Mouse (Mus musculus) lung, postnatal 10 days (tissue): Measurements from ENCODE around the gene Wbp2.
"Not testable (repeated sequence)": the region's sequence is repeated elsewhere in the genome, so short reads cannot be mapped to it uniquely, and the experiment has no call there.

Experiments
- DNase-seq: peaks from one replicate; pipeline ENCODE4 v3.0.0; 2021

The Wbp2 gene

DNA sequence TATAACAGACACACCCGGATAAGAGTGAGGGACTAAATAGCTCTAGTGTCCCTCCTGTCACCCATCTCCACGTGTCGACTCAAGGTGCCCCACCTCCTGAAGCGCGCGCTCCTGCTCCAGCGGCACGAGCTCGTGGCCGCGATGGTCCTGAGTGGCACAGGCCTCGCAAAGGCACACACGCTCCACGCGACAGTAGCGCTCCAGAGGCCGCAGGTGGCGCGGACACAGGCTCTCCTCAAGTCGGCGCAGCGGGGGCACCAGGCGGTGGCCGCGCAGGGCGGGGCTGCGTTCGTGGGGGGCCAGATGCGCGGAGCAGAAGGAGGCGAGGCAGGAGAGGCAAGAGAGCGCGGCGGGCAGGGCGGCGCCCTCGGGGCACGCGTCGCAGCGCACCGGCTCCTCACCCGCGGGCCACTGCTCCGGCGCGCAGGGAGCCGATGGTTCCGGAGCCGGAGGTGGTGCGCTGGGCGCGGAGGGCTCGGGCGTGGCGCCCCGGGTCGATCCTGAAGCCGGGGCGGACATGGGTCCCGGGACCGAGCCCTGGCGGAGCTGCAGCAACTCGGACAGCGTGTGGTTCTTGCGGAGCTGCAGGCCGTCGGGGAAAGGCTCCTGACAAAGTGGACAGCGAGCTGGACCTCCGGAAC lies 22.8 kb upstream of the Wbp2 start:
- DNase-seq = peak; percentile 56

DNA sequence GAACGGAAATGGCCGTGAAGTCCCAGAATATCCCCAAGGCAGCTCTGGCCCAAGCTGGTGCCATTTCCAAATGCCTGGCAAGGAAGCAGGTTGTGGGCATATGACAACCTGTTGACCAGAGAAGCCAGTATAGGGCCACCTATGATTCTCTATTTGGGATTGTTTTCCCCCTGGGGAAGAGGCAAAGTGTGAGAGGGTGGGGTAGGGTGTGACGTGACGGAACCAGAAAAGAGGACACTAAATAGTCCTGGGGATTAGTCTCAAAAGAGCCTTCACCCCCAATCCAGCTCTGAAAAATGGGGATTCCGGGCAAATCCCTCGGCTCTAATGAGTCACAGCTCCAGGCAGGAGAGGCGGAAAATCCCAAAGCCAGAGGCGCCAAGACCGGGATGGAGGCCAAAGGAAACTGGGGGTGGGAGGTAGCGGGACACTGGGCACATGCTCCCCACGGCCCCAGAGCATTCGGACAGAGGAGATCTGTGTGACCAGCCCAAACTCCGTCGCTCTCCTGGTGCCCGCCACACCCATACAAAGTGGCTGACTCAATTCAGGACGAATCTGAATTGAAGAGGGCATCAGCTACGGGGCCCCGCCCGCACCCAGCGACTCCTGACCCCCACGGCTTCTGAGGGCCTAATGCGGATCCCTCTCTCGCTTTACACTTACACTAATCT lies 21.8 kb upstream of the Wbp2 start:
- peak; percentile 82 for DNase-seq

DNA sequence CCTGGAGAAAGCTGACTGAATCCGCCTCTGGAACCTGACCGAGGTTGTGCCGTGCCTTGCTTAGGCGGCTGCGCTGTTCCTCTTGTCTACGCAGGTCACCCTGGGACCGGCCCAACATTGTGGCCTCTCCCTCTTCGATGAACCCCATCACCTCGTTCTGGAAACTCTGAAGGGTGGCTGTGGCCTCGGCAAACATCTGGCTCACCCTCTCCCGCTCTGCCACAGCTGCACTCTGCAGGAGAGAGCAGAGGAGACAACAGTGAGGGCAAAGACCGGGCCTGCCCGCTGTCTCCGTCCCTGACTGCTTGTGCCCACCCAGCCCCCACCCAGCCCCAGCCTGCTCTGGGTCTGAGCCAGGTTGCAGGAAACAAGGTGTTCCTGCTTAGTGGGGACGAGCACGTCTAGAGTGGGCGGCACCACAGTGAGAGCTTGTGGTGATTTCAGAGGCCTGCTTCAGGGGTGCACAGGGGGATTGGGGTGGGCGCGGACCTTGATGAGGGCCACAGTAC lies 21.0 kb upstream of the Wbp2 start:
- DNase-seq = no peak

GRCm38 (mm10) chr11:116106963-116107776 lies 20.4 kb upstream of the Wbp2 start:
- DNase-seq = peak; percentile 44

DNA sequence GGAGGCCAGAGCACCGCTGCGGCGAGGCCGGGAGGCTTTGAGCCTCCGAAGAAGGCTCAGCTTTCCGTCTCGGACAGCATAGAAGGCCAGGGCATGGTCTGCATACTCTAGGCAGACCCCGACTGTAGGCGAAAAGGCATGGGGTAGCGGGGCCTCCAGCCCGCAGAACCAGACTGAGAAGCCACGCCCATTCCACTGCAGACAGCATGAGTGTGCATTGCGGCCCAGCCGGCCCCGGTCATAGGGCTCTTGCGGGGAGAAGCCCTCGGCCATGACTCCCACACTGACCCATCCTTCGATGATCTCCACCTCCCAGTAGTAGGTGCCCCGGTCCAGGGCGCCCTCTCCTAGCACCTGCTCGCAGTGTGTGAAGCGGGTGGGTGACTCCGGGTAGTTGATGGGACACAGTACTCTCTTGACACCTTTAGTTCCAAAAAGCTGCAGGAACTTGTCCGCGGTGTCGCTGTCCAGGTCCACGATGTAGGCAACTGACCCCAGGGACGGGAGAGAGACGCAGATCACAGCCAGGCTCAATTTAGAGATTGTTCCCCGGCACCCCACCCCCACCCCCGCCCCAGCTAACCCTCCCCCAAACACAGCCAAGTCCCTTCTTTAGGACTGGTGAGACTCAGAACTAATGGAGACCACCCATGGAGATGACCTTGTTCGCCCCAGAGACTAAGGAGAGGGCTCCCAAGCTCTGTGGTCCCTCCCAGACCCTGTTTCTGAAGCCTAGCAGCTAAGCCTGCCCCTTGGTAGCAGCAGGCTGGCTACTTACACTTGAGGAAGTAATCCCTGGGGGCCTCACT lies 19.6 kb upstream of the Wbp2 start:
- no peak for DNase-seq

DNA sequence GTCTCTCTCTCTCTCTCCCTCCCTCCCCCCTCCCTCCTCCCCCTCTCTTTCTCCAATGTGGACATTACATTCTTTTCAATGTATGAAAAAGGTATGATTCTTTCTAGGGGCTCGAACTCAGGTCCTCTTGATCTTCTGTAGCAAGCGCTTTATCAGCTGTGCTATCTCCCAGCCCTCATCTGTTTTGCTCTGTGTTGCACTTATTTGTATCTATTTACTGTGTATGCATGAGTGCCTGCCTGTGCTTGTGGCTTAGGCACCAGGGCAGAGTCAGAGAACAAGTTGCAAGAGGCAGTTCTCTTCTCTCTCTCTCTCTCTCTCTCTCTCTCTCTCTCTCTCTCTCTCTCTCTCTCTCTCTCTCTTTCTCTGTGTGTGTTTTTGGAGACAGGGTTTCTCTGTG lies 18.3 kb upstream of the Wbp2 start:
- DNase-seq = no peak

DNA sequence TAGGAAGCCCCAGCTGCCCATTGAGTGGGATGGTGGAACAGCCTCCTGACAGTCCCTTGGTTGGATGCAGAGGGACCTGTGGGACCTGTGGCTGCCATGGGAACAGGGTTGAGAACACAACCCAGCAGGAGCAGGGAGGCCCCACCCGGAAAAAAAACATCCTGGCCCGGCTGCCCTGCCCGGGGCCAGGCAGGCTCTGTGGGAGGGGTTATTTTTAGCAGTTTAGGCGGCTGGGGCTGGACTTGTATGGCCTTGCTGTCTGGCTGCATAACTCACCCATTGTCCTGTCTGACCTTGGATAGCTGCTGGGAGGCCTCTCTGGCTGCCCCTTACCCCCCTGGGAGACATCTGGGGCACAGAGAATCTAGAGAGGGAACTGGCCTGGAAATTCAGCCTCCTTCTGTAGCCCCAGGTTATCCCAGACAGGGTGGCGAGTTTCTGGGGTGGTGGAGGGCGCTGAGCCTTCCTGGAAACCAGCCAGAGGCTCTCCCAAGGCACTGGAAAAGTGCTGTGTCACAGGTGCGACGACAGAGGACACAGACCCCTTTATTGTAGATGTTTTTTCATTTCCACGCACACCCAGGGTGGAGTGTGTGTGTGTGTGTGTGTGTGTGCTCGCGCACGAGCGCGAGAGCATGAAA lies 17.3 kb upstream of the Wbp2 start:
- peak; percentile 75 for DNase-seq

DNA sequence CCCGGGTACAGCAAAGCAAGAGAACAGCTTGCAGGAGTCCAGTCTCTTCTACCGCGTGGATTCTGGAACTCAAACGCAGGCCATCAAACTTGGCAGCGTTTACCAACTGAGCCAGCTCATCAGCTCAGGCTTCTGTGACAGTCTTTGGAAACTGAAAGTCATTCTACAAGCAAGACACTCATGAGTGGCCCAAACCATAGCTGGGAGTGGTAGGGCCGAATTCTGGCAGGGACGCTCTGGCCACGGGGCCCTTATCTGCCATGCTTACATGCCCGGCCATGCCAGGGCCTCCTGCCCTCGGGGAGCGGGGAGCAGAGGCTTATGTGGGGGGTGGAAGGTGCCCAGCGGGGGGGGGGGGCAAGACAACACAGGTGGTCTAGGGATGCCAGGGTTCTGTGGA lies 16.8 kb upstream of the Wbp2 start:
- DNase-seq = peak; percentile 50

GRCm38 (mm10) chr11:116102472-116102871 lies 15.7 kb upstream of the Wbp2 start:
- DNase-seq = peak; percentile 27

DNA sequence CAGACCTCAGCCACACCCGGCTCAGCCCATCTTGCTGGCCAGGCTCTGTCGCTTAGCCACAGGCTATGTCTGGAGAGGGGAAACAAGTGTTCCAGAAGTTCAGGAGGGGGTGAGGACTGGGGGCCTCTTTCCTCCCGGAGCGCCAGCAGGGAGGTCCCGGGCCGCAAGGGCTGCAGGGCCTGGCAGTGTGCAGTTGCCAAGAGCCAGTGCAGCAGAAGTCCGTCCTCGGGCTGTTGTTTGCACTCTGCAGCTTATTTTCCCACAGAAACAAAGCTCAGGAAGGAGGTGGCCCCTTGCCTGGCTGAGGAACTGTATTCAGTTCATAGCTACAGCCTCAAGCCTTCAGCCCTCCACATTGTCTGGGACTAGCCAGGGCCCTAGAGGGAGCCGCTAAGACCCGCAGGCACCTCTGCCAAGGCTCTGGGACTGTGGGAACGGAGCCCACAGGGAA lies 15.2 kb upstream of the Wbp2 start:
- DNase-seq = peak; percentile 66

GRCm38 (mm10) chr11:116100839-116101238 lies 14.0 kb upstream of the Wbp2 start:
- no peak for DNase-seq

DNA sequence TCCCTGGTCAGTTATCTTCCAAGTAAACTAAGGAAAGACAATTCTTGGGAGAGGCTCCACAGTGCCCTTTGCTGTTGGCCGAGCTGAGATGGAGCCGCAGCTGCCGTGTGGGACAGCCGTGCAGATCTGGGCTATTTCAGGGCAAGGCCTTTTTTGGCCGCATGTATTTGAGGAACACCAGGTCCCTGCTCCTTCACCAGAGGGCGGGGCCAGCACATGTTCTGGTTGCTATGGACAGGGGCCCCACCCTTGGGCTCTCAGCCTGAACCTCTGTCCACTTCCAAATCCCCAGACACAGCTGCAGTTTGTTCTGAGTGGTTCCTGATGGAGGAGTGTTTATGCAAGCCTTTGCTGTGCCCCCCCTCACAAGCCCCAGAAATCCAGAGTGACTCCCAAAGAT lies 13.6 kb upstream of the Wbp2 start:
- DNase-seq = peak; percentile 78

GRCm38 (mm10) chr11:116099462-116099861 lies 12.7 kb upstream of the Wbp2 start:
- DNase-seq = no peak

DNA sequence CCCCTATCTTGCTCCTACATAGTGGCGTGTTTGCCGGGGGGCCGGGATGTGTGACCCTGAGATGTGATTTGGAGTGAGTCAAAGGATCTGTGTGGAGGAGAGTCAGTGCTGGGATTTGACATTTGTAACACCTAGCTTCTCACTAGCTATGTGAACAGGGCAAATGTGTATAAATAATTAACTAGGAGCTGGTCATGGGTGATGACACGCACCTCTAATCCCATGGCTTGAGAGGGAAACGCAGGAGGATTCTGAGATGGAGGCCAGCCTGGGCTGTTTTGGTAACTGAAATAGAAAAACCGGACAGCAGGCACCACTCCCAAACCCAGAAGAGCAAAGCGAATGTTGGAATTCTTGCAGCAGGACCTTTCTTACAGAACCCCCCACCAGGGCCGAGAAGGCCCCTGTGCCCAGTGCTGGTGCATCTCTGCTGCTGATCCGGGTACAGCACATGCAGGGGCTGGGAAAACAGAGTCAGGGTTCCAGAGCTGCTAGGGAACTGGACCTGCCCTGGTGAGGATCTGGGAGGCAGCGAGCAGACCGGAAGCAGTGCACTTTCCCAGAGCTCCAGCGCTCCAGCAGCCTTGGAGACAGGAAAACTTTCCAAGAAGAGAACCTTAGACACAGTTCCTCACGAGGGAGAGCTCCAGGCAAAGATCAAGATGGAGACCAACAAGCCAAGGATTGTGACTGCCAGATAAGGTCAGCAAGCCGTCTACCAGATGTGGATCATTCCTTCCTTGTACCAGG lies 12.1 kb upstream of the Wbp2 start:
- DNase-seq = no peak

DNA sequence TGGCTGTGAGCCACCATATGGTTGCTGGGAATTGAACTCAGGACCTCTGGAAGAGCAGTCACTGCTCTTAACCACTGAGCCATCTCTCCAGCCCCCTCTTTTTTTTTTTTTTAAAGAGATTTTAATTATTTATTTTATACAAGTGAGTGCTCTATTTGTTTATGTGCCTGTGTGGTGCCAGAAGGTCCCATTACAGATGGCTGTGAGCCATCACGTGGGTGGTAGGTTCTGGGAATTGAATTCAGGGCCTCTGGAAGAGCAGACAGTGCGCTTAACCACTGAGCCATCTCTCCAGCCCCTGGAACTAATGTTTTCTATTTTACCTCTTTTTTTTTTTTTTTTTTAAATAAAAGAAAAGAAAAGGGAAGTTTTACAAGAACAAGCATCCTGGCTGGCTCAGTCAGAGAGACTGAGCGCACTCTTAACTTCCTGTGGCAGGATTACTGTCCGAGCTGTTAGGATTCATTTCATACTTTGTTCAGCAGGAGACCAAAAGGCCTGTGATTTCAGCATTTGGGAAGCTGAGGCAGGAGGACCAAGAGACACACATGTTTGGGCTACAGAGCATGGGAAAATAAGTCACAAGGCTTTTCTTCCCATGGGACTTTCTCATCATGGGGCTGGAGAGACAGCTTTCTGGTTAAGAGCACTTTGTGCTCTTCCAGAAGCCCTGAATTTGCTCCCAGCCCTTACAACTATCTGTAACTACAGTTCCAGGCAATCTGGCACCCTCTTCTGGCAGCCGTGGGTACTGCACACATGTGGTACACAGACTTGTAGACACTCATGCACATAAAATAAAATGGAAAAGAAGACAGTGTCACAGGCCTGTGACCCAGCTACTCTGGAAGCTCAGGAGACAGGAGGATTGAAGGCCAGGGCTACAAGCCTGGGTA lies 9.7 kb upstream of the Wbp2 start:
- DNase-seq = no peak

GRCm38 (mm10) chr11:116095573-116095972 lies 8.8 kb upstream of the Wbp2 start:
- DNase-seq = peak; percentile 79

- DNase-seq = no peak
Measured at GRCm38 (mm10) chr11:116093771-116094565, 7.2 kb upstream of the Wbp2 start.

- DNase-seq = not testable (repeated sequence)
Measured at GRCm38 (mm10) chr11:116092959-116093358, 6.2 kb upstream of the Wbp2 start.

- DNase-seq = no peak
Measured at GRCm38 (mm10) chr11:116091591-116091990, 4.8 kb upstream of the Wbp2 start.

DNA sequence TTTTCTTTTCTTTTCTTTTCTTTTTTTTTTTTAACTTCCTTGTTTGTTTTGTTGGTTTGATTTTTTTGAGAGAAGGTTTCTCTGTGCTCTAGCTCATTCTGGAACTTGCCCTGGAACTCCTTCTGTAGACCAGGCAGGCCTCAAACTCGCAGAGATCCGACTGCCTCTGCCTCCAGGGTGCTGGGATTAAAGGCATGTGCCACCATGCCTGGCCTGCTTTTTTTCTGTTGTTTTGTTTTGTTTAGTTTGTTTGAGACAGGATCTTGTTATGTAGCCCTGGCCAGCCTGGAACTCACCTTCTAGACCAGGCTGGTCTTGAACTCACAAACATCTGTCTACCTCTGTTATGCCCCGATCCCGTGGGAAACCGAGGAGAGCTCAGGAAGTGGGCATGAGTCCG lies 2.8 kb upstream of the Wbp2 start:
- no peak for DNase-seq
